Mouse (Mus musculus): ENCODE measurements at regions not wholly inside any gene's neighbourhood (a gene's known extent, or its start where the extent isn't known, plus 50 kb on each side); places are given as distances from the start of the nearest gene placed in this dataset.
A peak's percentile ranks its signal among the peaks of the same experiment; 100 is the strongest.
"Not testable (repeated sequence)": the region's sequence is repeated elsewhere in the genome, so short reads cannot be mapped to it uniquely, and the experiment has no call there.

GRCm38 (mm10) chr13:111904616-111905212 is 95.9 kb upstream of the Map3k1 start:
- no peak for DNase-seq (ENCODE audit: low read depth)

GRCm38 (mm10) chr13:111905213-111905701 is 96.5 kb upstream of the Map3k1 start:
- no peak for DNase-seq (ENCODE audit: low read depth)

DNA sequence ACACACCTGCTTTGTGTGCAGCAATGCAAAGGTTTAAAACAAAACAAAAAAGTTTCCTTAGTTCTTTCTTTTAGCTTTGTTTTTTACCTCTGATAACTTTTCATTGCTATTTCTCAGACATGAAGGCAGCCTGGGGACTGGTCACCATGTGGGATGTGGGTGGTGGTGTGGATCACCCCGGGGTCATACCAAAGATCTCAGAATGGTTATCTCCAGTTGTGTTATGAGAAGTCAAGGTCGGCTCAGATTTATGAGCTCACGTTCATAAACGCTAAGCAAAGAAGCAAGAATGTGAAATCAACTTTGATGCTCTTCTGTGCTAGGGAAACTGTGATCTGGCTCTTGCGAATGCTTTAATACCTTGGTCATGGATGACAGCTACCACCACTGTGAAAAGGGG is 102.3 kb upstream of the Map3k1 start:
- no peak for DNase-seq (ENCODE audit: low read depth)

GRCm38 (mm10) chr13:111911661-111912312 is 103.0 kb upstream of the Map3k1 start:
- DNase-seq (ENCODE audit: low read depth), result no peak

- DNase-seq (ENCODE audit: low read depth), result no peak
These were observed 105.6 kb upstream of the Map3k1 start for GRCm38 (mm10) chr13:111914348-111914913.

GRCm38 (mm10) chr13:111919417-111919816 is 110.6 kb upstream of the Map3k1 start:
- DNase-seq (ENCODE audit: low read depth), result not testable (repeated sequence)

DNA sequence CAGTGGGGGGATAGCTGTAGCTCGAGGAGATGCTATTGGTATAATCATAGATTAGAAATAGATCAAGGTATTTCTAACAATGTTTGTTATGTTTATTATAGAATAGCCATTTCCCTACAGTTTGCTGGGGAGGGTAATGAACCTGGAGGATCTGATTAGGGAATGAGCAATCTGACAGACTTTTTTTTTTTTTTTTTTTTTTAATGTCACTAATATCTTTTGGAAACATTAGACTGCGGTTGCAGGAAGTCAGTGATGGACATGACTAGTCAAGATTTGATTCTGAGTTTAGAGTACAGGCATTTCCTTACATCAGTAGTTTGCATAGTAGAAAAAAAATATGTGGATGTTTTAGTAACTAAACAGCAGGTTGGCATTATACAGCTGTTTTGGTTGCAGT is 111.7 kb upstream of the Map3k1 start:
- DNase-seq (ENCODE audit: low read depth), result no peak

GRCm38 (mm10) chr13:111921142-111922035 is 112.6 kb upstream of the Map3k1 start:
- DNase-seq (ENCODE audit: low read depth), result no peak

GRCm38 (mm10) chr13:111925349-111925748 is 116.6 kb upstream of the Map3k1 start:
- DNase-seq (ENCODE audit: low read depth), result no peak

DNA sequence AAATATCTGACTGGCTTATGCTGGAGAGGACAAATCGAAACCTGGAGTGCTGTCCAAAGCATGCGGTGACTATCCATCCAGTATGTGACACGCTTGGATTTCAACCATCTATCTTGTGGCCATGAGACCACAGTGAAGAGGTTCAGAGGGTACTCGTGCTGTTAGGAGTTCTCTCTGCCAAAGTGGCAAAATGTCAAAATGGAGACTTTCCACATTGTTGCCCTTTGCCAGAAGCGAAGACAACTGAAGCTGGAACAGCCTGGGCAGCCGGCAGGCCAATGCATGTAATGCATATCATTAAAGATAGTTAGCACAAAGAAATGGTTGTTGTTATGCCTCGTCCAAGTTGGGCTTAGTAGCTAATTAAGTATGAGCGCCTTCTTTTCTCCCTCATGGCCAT is 118.0 kb upstream of the Map3k1 start:
- DNase-seq (ENCODE audit: low read depth), result no peak

DNA sequence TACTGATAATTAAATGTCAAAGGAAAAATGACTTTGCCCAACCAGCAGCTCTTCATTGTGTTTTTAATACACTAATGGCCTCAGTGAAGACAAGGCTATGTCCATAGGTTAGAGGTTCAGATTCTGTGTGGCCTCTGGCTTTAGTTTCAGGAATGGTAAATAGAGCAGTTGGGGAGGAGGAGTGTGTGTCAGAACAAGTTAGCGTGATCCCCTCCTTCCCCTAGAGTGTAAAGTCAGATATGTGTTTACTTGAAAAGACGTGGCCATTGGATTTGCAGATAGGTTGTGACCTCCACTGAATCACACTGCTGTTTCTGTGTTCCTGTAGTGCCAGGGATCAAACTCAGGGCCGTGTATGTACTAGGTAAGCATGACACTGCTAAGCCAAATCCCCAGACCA is 118.7 kb upstream of the Map3k1 start:
- no peak for DNase-seq (ENCODE audit: low read depth)

DNA sequence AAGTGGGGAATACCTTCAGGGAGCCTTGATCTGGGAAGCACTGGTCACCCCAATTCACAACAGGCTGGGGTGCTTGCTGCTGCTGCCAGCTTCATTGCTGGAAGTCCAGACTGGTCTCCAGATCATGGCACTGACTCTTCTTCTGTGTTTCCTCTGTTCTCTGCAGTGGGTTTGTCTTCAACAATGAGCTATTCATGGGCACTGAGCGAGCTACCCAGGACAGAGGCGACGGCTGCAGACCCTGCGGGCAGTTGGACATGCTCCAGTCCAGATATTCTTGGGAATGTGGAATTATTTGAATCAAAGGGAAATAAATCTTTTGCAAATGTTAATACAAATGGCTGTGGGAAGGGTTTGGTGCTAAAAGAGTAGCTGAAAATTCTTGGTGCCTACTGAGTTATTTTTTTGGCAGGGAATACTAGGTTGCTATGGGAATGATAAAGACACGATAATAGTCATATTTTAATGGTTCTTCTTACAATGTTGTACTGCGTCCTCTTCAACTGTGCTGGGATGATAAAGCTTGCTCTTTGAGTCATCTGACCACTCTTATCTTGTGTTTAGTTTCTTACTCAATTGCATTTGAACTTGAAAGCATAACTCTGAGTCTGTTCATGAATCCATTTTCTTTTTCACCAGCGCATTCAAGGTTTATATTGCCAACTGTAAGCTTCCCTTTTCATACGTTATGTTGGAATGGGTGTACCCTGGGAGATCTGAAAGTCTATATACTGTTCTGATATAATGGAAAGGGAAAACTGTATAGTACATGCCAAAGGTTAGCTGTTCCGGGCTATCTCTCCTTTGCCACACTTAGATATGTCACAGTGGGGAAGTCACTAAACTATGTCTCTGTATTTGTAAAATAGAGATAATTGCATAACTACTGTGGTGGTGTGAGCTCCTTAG is 120.1 kb upstream of the Map3k1 start:
- DNase-seq (ENCODE audit: low read depth), result no peak

GRCm38 (mm10) chr13:111929908-111930307 is 121.1 kb upstream of the Map3k1 start:
- no peak for DNase-seq (ENCODE audit: low read depth)

DNA sequence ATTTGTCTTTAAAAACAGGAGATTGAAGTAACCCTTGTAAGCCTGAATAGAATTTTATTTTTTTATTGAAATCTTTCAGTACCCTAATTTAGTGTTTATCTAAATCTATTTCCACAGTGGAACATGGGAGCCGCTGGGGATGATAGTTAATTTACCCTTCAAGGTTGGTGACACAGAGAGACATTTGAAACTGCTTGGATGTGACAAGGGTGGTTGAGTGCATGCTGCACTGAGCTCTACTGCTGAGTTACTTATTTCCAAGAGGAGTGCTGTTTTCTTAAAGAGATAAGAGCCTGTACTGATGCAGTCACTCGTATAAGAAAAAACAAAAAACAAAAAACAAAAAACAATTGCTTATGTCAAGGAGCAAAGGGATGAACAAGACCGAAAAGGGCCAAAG is 123.7 kb upstream of the Map3k1 start:
- no peak for DNase-seq (ENCODE audit: low read depth)

GRCm38 (mm10) chr13:111933526-111934240 is 124.9 kb upstream of the Map3k1 start:
- peak; percentile 59 for DNase-seq (ENCODE audit: low read depth)

DNA sequence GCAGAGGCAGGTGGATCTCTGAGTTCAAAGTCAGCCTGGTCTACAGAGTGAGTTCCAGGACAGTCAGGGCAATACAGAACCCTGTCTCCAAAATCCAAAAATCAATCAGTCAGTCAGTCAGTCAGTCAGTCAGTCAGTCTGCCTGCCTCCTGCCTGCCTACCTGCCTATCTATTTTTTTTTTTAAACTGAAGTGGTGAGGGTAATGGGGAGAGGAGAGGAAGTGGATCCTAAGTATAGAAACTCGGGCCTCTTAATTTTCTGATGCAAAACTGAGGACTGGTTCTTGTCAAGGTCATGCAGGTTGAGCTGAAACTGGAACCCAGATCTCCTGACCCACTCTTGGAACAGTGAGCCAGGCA is 126.9 kb upstream of the Map3k1 start:
- no peak for DNase-seq (ENCODE audit: low read depth)

DNA sequence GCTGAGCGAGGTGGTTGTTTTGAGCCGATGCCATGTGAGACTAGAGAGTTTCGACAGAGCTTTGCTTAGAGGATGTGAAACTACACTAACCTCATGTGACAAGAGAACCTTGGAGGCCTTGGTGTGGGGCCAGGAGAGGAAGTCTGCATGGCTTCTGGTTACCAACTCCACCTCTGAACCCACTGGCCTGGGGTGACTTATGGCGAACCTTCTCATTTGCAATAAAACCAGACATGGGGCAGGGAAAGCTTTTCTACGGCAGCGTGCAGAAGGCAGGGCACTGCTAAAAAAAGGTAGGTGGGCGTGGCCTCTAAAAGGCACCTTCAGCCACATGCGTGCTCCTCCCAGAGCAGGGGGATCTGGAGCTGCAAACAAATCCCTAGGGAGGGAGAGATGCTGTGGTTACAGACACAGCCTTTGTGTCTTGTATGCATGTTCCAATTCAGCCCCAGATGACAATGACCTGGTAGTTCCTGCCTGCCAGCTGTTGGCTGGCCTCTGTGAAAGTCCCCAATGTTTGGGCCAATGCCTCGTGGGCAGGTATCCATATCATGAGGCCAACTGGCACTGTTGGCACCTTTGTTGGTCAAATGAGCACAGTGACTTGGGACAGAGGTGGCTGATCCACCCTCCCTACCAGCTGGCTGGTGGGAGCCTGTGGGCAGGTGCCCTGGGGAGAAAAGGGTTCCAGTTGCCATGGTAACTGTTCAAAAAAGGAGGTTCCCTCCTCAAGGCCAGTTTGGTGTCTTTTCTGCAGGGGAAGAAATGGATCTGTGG is 127.5 kb upstream of the Map3k1 start:
- peak; percentile 81 for DNase-seq (ENCODE audit: low read depth)

DNA sequence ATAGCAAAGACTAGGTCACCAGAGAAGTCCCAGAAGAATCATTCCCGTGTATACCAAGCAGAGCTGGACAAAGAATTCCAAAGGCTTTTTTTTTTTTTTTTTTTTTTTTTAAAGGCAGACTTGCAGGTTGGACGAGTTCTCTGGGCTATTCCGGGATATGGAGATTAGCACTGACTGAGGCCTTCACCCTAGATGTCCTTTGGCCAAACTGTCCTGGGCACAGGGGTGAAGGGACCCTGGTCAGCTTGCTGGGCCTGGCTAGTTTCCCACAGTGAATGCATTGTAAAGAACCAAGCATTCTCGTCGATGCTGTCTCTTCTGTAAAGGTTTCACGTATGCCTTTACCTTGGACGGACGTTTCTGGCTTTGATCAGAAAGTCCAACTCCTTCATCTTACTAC is 128.2 kb upstream of the Map3k1 start:
- no peak for DNase-seq (ENCODE audit: low read depth)

DNA sequence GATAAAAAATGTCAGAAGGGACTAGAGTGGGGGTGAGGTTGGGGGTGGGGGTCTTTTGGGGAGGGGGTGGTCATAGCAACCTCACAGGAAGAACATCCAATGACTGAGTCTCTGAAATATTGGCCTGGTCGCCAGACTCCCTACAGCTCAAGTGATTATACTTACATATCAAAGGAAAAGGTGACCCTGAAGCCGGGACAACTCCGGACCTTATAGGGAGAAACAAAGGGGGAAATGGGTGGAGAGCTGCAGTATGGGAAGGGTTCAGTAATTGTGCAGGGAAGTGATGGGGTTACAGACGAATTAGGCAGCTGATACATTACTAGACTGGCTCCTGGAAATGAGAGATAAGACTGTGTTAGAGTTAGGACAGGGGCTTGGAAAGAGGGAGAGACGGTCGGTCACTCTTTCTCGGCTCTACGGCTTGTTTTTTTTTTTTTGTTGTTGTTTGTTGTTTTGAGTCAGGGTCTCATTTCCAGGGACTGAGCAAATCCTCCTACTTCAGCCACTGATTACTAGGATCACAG is 130.2 kb upstream of the Map3k1 start:
- DNase-seq (ENCODE audit: low read depth), result no peak
